Mouse (Mus musculus): ENCODE results near the gene Med16. TPM values are rescaled to one million over a fixed set of nuclear protein-coding genes. Genes with fewer than 3 reads are reported as not detected.

The Med16 gene
- polyA plus RNA-seq, 1 experiment from 2014 or later = 62.6 TPM

GRCm38 (mm10) chr10:79920958-79921535 lies 12.3 kb upstream of the Med16 start, which contains the start of gene R3hdm4:
Gene R3hdm4, minus strand, starts transcription at chr10:79921208.
- Histone ChIP-seq H3K27me3 (replicated peaks) (peaks cover 64% of the 10 kb centered on the region), H3K27ac (no peak within 1 kb of the TSS), H3K36me3 (no peaks in the 10 kb centered on the region), H3K9ac (peak within 1 kb of the TSS; percentile 35; the same call in 1 of the 2 replicates), H3K9me3 (peaks cover 3% of the 10 kb centered on the region; the same call in 1 of the 2 replicates), H3K4me3 (peak within 1 kb of the TSS; percentile 22), H3K4me2 (replicated peaks) (peak within 1 kb of the TSS; percentile 48), H3K4me1 (peaks cover 44% of the 10 kb centered on the region)
- 3% methylated on average over 41 of the region's 41 CpGs for WGBS
- no peak for ATAC-seq (ENCODE audit: low FRiP score, low read depth)

- H3K4me1 ChIP-seq = peaks cover 50% of the 10 kb centered on the region
- peak overlapping the region; percentile 22; the same call in 1 of the 2 replicates for H3K4me3 ChIP-seq
- no peak for ATAC-seq (ENCODE audit: low FRiP score, low read depth)
- no peak overlapping the region for H3K9ac ChIP-seq
- WGBS = 15% methylated on average over 26 of the region's 26 CpGs
- no peaks in the 10 kb centered on the region for H3K36me3 ChIP-seq
- peaks cover 3% of the 10 kb centered on the region; the same call in 1 of the 2 replicates for H3K9me3 ChIP-seq
- H3K27ac ChIP-seq = no peak overlapping the region
- peaks cover 64% of the 10 kb centered on the region for H3K27me3 ChIP-seq (replicated peaks)
- peak overlapping the region; percentile 48 for H3K4me2 ChIP-seq (replicated peaks)
Measured at GRCm38 (mm10) chr10:79920056-79920890, 11.6 kb upstream of the Med16 start.

- Histone ChIP-seq H3K4me3 (no peak overlapping the region), H3K36me3 (no peaks in the 10 kb centered on the region), H3K9me3 (peaks cover 3% of the 10 kb centered on the region; the same call in 1 of the 2 replicates), H3K27me3 (replicated peaks) (peaks cover 64% of the 10 kb centered on the region), H3K4me2 (replicated peaks) (no peak overlapping the region), H3K9ac (no peak overlapping the region), H3K4me1 (peaks cover 53% of the 10 kb centered on the region), H3K27ac (no peak overlapping the region)
- WGBS = 4% methylated on average over 21 of the region's 21 CpGs
- ATAC-seq (ENCODE audit: low FRiP score, low read depth) = no peak
Measured at GRCm38 (mm10) chr10:79919251-79919849, 10.6 kb upstream of the Med16 start.

GRCm38 (mm10) chr10:79918231-79919078 lies 9.7 kb upstream of the Med16 start:
- Histone ChIP-seq H3K4me3 (no peak overlapping the region), H3K27ac (no peak overlapping the region), H3K4me2 (replicated peaks) (peak overlapping the region; percentile 27), H3K27me3 (replicated peaks) (peaks cover 62% of the 10 kb centered on the region), H3K9ac (0 out of 2 replicates have a peak overlapping the region, but pooled peaks have one; percentile 18), H3K36me3 (no peaks in the 10 kb centered on the region), H3K9me3 (peaks cover 3% of the 10 kb centered on the region; the same call in 1 of the 2 replicates), H3K4me1 (peaks cover 53% of the 10 kb centered on the region)
- no peak for ATAC-seq (ENCODE audit: low FRiP score, low read depth)
- 6% methylated on average over 35 of the region's 35 CpGs for WGBS

GRCm38 (mm10) chr10:79917532-79918100 lies 8.9 kb upstream of the Med16 start:
- no peak for ATAC-seq (ENCODE audit: low FRiP score, low read depth)
- no peak overlapping the region for H3K9ac ChIP-seq
- H3K4me3 ChIP-seq = no peak overlapping the region
- H3K4me2 ChIP-seq (replicated peaks) = peak overlapping the region; percentile 97
- 66% methylated on average over 5 of the region's 5 CpGs for WGBS
- H3K27ac ChIP-seq = no peak overlapping the region
- peaks cover 3% of the 10 kb centered on the region; the same call in 1 of the 2 replicates for H3K9me3 ChIP-seq
- peaks cover 53% of the 10 kb centered on the region for H3K4me1 ChIP-seq
- peaks cover 3% of the 10 kb centered on the region; the same call in 1 of the 2 replicates for H3K36me3 ChIP-seq
- peaks cover 53% of the 10 kb centered on the region for H3K27me3 ChIP-seq (replicated peaks)

- Histone ChIP-seq H3K9me3 (peaks cover 3% of the 10 kb centered on the region; the same call in 1 of the 2 replicates), H3K4me2 (replicated peaks) (peak within 1 kb of the TSS; percentile 97), H3K27me3 (replicated peaks) (peaks cover 47% of the 10 kb centered on the region), H3K36me3 (peaks cover 8% of the 10 kb centered on the region), H3K9ac (peak within 1 kb of the TSS; percentile 92), H3K4me1 (peaks cover 53% of the 10 kb centered on the region), H3K27ac (peak within 1 kb of the TSS; percentile 53; the same call in 1 of the 2 replicates), H3K4me3 (peak within 1 kb of the TSS; percentile 83)
- 3% methylated on average over 42 of the region's 42 CpGs for WGBS
- peak; percentile 75 for ATAC-seq (ENCODE audit: low FRiP score, low read depth)
Measured at GRCm38 (mm10) chr10:79916808-79917531, 8.2 kb upstream of the Med16 start, which contains the start of gene Kiss1r. Gene Kiss1r, plus strand, starts transcription at chr10:79916971.

GRCm38 (mm10) chr10:79916081-79916480 lies 7.4 kb upstream of the Med16 start:
- Histone ChIP-seq H3K9ac (peak overlapping the region; percentile 92), H3K4me1 (peaks cover 44% of the 10 kb centered on the region), H3K4me2 (replicated peaks) (peak overlapping the region; percentile 97), H3K9me3 (peaks cover 3% of the 10 kb centered on the region; the same call in 1 of the 2 replicates), H3K36me3 (peaks cover 17% of the 10 kb centered on the region), H3K27me3 (replicated peaks) (peaks cover 38% of the 10 kb centered on the region), H3K27ac (no peak overlapping the region), H3K4me3 (peak overlapping the region; percentile 83)
- WGBS = 10% methylated on average over 8 of the region's 8 CpGs
- no peak for ATAC-seq (ENCODE audit: low FRiP score, low read depth)

GRCm38 (mm10) chr10:79914948-79915596 lies 6.3 kb upstream of the Med16 start:
- H3K4me1 ChIP-seq = peaks cover 36% of the 10 kb centered on the region
- peak overlapping the region; percentile 97 for H3K4me2 ChIP-seq (replicated peaks)
- peaks cover 21% of the 10 kb centered on the region for H3K36me3 ChIP-seq
- no peak overlapping the region for H3K27ac ChIP-seq
- H3K4me3 ChIP-seq = no peak overlapping the region
- peaks cover 3% of the 10 kb centered on the region; the same call in 1 of the 2 replicates for H3K9me3 ChIP-seq
- H3K27me3 ChIP-seq (replicated peaks) = peaks cover 28% of the 10 kb centered on the region
- H3K9ac ChIP-seq = 0 out of 2 replicates have a peak overlapping the region, but pooled peaks have one; percentile 17
- 79% methylated on average over 7 of the region's 7 CpGs for WGBS
- ATAC-seq (ENCODE audit: low FRiP score, low read depth) = no peak

GRCm38 (mm10) chr10:79914131-79914947 lies 5.6 kb upstream of the Med16 start:
- Histone ChIP-seq H3K27ac (no peak overlapping the region), H3K9ac (no peak overlapping the region), H3K4me2 (replicated peaks) (no peak overlapping the region; the same call in 1 of the 2 replicates), H3K27me3 (replicated peaks) (peaks cover 21% of the 10 kb centered on the region), H3K4me1 (peaks cover 35% of the 10 kb centered on the region), H3K4me3 (peak overlapping the region; percentile 1; the same call in 1 of the 2 replicates), H3K9me3 (peaks cover 3% of the 10 kb centered on the region; the same call in 1 of the 2 replicates), H3K36me3 (peaks cover 21% of the 10 kb centered on the region)
- WGBS = 78% methylated on average over 11 of the region's 11 CpGs
- no peak for ATAC-seq (ENCODE audit: low FRiP score, low read depth)

Data from neural tube, embryonic 12.5 days (tissue).